Mouse (Mus musculus): Measurements from ENCODE around the gene Ube2c.

- TF ChIP-seq CTCF (IDR thresholded peaks at IDR 0.05; ENCODE audit: extremely low read depth, insufficient read length, insufficient replicate concordance, low read depth, low read length) = no peak
- no peak for TF ChIP-seq POLR2A (IDR thresholded peaks at IDR 0.05; ENCODE audit: low read depth, low read length)
These were observed 15.6 kb upstream of the Ube2c start for GRCm38 (mm10) chr2:164754105-164754504.

All from small intestine, adult 2 months (tissue).